Mouse (Mus musculus): ENCODE measurements around the gene Gm4836. TPM values are rescaled to one million over a fixed set of nuclear protein-coding genes. Genes with fewer than 3 reads are reported as not detected.
"Not testable (repeated sequence)": the region's sequence is repeated elsewhere in the genome, so short reads cannot be mapped to it uniquely, and the experiment has no call there.

The Gm4836 gene
- not detected in 2 replicates for polyA plus RNA-seq (2015; fragmentation: Nextera tagmentation; extraction: Ambion mirVana)

GRCm38 (mm10) chrX:28293532-28293931, at the start of gene Gm4836:
TSS of gene Gm4836 (minus strand) at chrX:28293632.
- H3K4me2 ChIP-seq (replicated peaks); H3K9ac ChIP-seq; H3K27ac ChIP-seq; H3K9me3 ChIP-seq; H3K4me3 ChIP-seq (replicated peaks); H3K4me1 ChIP-seq (replicated peaks); H3K36me3 ChIP-seq; H3K27me3 ChIP-seq (replicated peaks); ATAC-seq: not testable (repeated sequence)
- no CpG with 5 or more reads among the region's 6 CpGs for WGBS
